Mouse (Mus musculus) spleen, postnatal 10 days (tissue): ENCODE results near the gene Cabp7.

Source experiments
- DNase-seq, 2 experiments: peaks; one replicate each; pipeline ENCODE4 v3.0.0; 2021 to 2022; ENCODE audit warnings: low spot score in 2 of 2

Gene Cabp7

DNA sequence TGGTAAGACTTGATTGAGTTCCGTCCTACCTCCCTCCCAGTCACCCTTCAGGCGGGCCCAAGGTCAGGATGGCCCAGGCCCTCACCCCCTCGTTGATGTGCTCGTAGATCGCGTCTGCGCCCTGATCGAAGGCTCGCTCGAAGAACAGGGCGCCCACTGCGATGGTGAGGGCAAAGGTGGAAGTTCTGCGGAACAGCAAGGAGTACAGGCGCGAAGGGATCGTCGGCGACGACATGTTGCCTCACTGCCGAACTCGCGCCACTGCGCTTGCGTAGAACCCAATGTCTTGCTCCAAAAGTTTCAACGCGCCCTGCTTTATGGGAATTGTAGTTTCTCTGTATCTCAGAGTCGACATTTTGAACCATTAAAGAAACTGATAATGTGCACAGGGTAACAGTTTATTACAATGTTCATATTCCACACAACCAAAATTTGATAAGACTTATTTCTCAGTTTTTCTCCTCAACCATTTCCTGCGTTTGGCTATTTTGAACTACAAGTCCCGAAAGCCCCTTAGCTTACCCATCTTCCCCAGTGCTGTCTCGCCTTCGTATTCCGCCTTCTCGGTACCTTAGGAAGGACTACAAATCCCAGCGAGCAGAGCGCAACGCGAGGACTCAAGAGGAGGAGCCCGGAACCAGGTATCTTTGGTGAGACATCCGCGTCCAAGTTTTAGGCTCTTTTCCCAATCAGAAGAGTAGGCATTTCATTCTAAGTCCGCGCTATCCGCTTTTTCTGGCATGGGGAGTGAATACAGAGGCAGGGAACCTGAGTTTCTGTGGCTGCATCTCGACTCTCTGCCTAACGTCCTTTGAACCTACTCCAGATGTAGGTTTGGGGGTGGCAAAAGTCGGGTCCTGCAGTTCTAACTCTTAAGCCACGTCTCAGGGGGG is 42.3 kb downstream of the Cabp7 start, which contains the start of the genes Uqcr10 and Zmat5:
TSS of gene Uqcr10 (minus strand) at position 271 of the 893 bp plus-strand sequence.
TSS of gene Zmat5 (plus strand) at position 607 of the 893 bp plus-strand sequence.
- peak; percentile 91 to 96 for DNase-seq

GRCm38 (mm10) chr11:4703688-4704071 is 42.9 kb downstream of the Cabp7 start:
- DNase-seq: no peak

GRCm38 (mm10) chr11:4700726-4701125 is 45.9 kb downstream of the Cabp7 start:
- no peak for DNase-seq

- DNase-seq: no peak
These were observed 49.3 kb downstream of the Cabp7 start for GRCm38 (mm10) chr11:4697043-4697983.

- no peak for DNase-seq
These were observed 54.4 kb downstream of the Cabp7 start for GRCm38 (mm10) chr11:4692162-4692561.

- DNase-seq: no peak
These were observed 55.4 kb downstream of the Cabp7 start for GRCm38 (mm10) chr11:4691213-4691612.

DNA sequence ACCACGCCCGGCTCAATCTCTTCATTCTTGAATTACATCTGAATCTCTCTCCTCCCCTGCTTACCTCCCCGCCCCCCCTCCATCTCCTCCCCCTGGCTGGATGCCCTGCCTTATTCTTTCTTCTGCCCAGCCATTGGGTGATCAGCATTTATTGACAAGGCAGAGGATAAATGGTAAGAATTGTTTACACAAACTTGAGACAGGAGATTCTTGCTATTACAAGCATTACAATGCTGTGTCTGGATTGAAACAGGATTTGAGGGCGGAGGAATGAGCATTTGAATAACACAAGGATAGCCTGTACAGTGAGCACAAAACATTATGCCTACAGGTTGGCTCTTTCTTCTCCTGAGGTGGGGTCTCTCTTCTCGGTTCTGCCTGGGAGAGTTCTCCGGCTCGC is 56.2 kb downstream of the Cabp7 start:
- DNase-seq: no peak

GRCm38 (mm10) chr11:4688632-4689380 is 57.8 kb downstream of the Cabp7 start:
- DNase-seq: no peak

DNA sequence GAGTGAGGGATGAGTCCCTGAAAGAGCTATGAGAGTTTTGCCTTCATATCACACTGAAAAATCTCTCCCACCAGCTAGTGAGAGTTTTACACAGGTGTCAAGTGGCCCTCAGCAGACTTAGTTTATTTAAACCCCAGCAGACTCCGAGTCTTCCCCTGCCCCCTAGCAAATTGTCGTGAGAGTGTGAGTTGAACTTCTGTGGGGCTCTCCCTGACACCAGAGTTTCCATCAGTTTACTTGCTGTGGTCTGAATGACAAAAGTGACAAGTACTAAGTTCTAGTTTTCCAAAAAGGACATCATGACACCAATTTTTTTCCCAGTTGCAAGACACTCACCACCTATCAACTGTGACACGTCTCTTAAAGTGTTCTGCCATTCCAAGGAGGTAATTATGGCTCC is 58.7 kb downstream of the Cabp7 start:
- DNase-seq: no peak

- no peak for DNase-seq
These were observed 59.6 kb downstream of the Cabp7 start for GRCm38 (mm10) chr11:4687027-4687426.
